Mouse (Mus musculus) hindbrain, embryonic 12.5 days (tissue): ENCODE results near the gene Coa4. TPM values are rescaled to one million over a fixed set of nuclear protein-coding genes. Genes with fewer than 3 reads are reported as not detected.
A peak's percentile ranks its signal among the peaks of the same experiment; 100 is the strongest.

ENCODE experiments used
- ATAC-seq: fragments of 200-750 bp; cut with Nextera tagmentation; 2 replicates; pipeline ENCODE4 v1.8.0; 2017; ENCODE audit warnings: moderate TSS enrichment; ENCODE audit not compliant: low FRiP score
- H3K27ac ChIP-seq: fragments of 300-500 bp; sonication (generic); 2 replicates; pipeline ENCODE4 v1.5.1; 2016; ENCODE audit warnings: mild to moderate bottlenecking
- H3K27me3 ChIP-seq: fragments of 300-500 bp; sonication (generic); 2 replicates; pipeline ENCODE4 v1.6.1; 2016; ENCODE audit warnings: mild to moderate bottlenecking
- H3K36me3 ChIP-seq: fragments of 300-500 bp; sonication (generic); 2 replicates; pipeline ENCODE4 v1.6.1; 2016; ENCODE audit warnings: mild to moderate bottlenecking
- H3K4me1 ChIP-seq: fragments of 300-500 bp; sonication (generic); 2 replicates; pipeline ENCODE4 v1.6.1; 2016
- H3K4me2 ChIP-seq: fragments of 300-500 bp; sonication (generic); replicated peaks from 2 replicates; pipeline ENCODE4 v1.6.1; 2016; ENCODE audit warnings: mild to moderate bottlenecking
- H3K4me3 ChIP-seq: fragments of 300-500 bp; sonication (generic); 2 replicates; pipeline ENCODE4 v1.5.1; 2016; ENCODE audit warnings: mild to moderate bottlenecking
- H3K9ac ChIP-seq: fragments of 300-500 bp; sonication (generic); 2 replicates; pipeline ENCODE4 v1.6.1; 2016; ENCODE audit warnings: mild to moderate bottlenecking, moderate library complexity
- H3K9me3 ChIP-seq: fragments of 300-500 bp; sonication (generic); replicated peaks from 2 replicates; pipeline ENCODE4 v1.6.1; 2016; ENCODE audit warnings: mild to moderate bottlenecking
- WGBS: fragments of 180-500 bp; shearing (Covaris S2); methylation state at CpG from one replicate; pipeline ENCODE4 v1.1.7; 2016; 5-methylcytosine and 5-hydroxymethylcytosine counted together
- polyA plus RNA-seq: library from polyadenylated mRNA; unstranded; fragments of >200 nt; fragmentation: Nextera tagmentation; extraction: Ambion mirVana; gene quantifications from 2 replicates; pipeline ENCODE4 v1.2.1, GENCODE M21; 2016

Gene Coa4
- polyA plus RNA-seq, 1 experiment from 2014 or later = 15.6 TPM

DNA sequence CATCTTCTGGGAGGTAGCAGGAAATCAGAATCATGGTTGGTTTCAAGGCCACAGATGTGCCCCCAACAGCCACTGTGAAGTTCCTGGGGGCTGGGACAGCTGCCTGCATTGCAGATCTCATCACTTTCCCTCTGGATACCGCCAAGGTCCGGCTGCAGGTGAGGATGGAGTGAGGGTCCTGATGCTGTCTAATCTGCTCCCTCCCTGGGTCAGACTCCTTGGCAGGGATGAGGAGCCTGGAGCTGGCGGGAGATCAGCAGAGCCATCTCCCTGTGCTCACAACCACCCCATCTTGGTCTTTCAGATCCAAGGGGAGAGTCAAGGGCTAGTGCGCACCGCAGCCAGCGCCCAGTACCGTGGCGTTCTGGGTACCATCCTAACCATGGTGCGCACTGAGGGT is 40.1 kb upstream of the Coa4 start:
- Histone ChIP-seq H3K4me2 (no peak overlapping the region), H3K4me1 (peaks cover 40% of the 10 kb centered on the region), H3K27ac (peak overlapping the region; percentile 25; the same call in 1 of the 2 replicates), H3K36me3 (peaks cover 15% of the 10 kb centered on the region; the same call in 1 of the 2 replicates), H3K4me3 (no peak overlapping the region), H3K27me3 (peaks cover 4% of the 10 kb centered on the region), H3K9me3 (no peaks in the 10 kb centered on the region), H3K9ac (no peak overlapping the region)
- no peak for ATAC-seq
- 95% methylated on average over 9 of the region's 9 CpGs for WGBS

GRCm38 (mm10) chr7:100497402-100497801 is 39.5 kb upstream of the Coa4 start:
- H3K4me3 ChIP-seq = no peak overlapping the region
- no peak overlapping the region for H3K4me2 ChIP-seq
- H3K27me3 ChIP-seq = peaks cover 4% of the 10 kb centered on the region
- H3K9ac ChIP-seq = no peak overlapping the region
- H3K36me3 ChIP-seq = peaks cover 15% of the 10 kb centered on the region; the same call in 1 of the 2 replicates
- H3K27ac ChIP-seq = no peak overlapping the region
- ATAC-seq = no peak
- H3K4me1 ChIP-seq = peaks cover 39% of the 10 kb centered on the region
- H3K9me3 ChIP-seq = no peaks in the 10 kb centered on the region
- whole genome bisulfite sequencing = 86% methylated on average over 4 of the region's 4 CpGs

- no peak overlapping the region for H3K4me3 ChIP-seq
- H3K36me3 ChIP-seq = peaks cover 15% of the 10 kb centered on the region; the same call in 1 of the 2 replicates
- 91% methylated on average over 13 of the region's 13 CpGs for WGBS
- no peak for ATAC-seq
- no peaks in the 10 kb centered on the region for H3K9me3 ChIP-seq
- no peak overlapping the region for H3K4me2 ChIP-seq
- H3K4me1 ChIP-seq = peaks cover 33% of the 10 kb centered on the region
- H3K9ac ChIP-seq = no peak overlapping the region
- H3K27ac ChIP-seq = no peak overlapping the region
- no peaks in the 10 kb centered on the region for H3K27me3 ChIP-seq
These were observed 38.9 kb upstream of the Coa4 start for GRCm38 (mm10) chr7:100497982-100498381.

DNA sequence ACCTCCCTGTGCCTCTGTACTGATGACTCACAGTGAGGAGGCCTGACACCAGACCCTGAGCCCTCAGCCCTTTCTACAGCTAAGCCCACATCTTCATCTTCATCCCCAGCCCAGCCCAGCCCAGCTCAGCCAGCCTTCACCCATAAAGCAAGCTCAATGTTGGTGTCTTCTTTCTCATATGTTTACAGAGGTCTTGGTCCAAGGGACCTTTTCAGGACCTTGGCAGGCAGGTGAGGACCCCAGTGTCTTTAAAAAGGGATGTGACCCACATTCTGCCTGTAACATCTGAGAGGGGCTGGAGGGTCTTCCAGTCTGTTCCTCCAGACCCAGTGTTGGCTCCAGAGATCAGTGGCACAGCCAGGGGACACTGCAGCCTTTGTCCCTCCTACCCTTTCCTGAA is 37.4 kb upstream of the Coa4 start:
- no peak overlapping the region for H3K27ac ChIP-seq
- H3K36me3 ChIP-seq = peaks cover 15% of the 10 kb centered on the region; the same call in 1 of the 2 replicates
- no peak overlapping the region for H3K4me3 ChIP-seq
- H3K27me3 ChIP-seq = no peaks in the 10 kb centered on the region
- no peaks in the 10 kb centered on the region for H3K9me3 ChIP-seq
- ATAC-seq = no peak
- H3K9ac ChIP-seq = no peak overlapping the region
- H3K4me1 ChIP-seq = peaks cover 18% of the 10 kb centered on the region
- H3K4me2 ChIP-seq = no peak overlapping the region

DNA sequence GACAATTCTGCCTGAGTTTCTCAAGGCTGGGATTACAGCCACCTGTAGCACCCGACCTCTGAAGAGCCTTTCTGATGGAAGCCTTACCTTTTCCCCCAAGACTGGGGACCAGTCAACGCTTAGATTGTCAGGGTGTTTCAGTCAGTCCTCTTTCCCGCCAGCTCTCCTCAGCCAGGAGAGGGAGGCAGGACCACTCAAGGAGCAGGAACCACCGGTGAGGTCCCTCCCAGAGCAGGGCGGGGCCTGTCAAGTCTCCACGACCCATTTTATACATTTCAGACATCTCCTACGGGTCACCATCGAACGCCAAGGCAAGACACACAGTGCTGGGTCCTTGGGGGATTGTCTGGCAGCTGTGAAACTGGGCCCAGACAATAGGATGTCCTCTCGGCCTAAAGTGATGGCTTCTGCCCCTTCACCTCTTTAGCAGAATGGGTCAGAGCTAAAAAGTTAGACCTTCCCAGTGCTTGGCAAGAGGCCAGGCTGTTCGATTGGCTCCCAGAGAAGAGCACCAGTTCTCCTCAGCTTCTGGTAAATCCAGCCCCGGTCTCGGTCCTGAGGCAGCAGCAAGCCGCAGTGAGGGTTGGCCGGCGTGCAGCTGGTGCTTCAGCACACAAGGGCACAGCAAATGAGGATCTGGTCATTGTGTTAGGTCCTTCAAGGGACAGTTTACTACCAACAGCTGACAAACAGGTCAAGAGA is 36.4 kb upstream of the Coa4 start:
- H3K9me3 ChIP-seq = no peaks in the 10 kb centered on the region
- H3K4me2 ChIP-seq = no peak overlapping the region
- ATAC-seq = no peak
- H3K4me1 ChIP-seq = peaks cover 10% of the 10 kb centered on the region
- H3K27ac ChIP-seq = no peak overlapping the region
- H3K36me3 ChIP-seq = peaks cover 15% of the 10 kb centered on the region; the same call in 1 of the 2 replicates
- no peak overlapping the region for H3K4me3 ChIP-seq
- no peak overlapping the region for H3K9ac ChIP-seq
- no peaks in the 10 kb centered on the region for H3K27me3 ChIP-seq
- WGBS = 68% methylated on average over 16 of the region's 16 CpGs

GRCm38 (mm10) chr7:100501027-100501843 is 35.6 kb upstream of the Coa4 start:
- Histone ChIP-seq H3K9ac (no peak overlapping the region), H3K27me3 (no peaks in the 10 kb centered on the region), H3K36me3 (peaks cover 15% of the 10 kb centered on the region; the same call in 1 of the 2 replicates), H3K4me2 (no peak overlapping the region), H3K27ac (no peak overlapping the region), H3K9me3 (no peaks in the 10 kb centered on the region), H3K4me3 (no peak overlapping the region), H3K4me1 (peaks cover 2% of the 10 kb centered on the region)
- no peak for ATAC-seq
- 72% methylated on average over 6 of the region's 6 CpGs for WGBS

GRCm38 (mm10) chr7:100501844-100502373 is 35.0 kb upstream of the Coa4 start:
- H3K36me3 ChIP-seq = peaks cover 12% of the 10 kb centered on the region; the same call in 1 of the 2 replicates
- no peaks in the 10 kb centered on the region for H3K27me3 ChIP-seq
- no peak overlapping the region for H3K9ac ChIP-seq
- no peak overlapping the region for H3K4me2 ChIP-seq
- no peak overlapping the region for H3K27ac ChIP-seq
- WGBS = 57% methylated on average over 2 of the region's 2 CpGs
- ATAC-seq = no peak
- H3K4me3 ChIP-seq = no peak overlapping the region
- H3K9me3 ChIP-seq = no peaks in the 10 kb centered on the region
- H3K4me1 ChIP-seq = no peaks in the 10 kb centered on the region

DNA sequence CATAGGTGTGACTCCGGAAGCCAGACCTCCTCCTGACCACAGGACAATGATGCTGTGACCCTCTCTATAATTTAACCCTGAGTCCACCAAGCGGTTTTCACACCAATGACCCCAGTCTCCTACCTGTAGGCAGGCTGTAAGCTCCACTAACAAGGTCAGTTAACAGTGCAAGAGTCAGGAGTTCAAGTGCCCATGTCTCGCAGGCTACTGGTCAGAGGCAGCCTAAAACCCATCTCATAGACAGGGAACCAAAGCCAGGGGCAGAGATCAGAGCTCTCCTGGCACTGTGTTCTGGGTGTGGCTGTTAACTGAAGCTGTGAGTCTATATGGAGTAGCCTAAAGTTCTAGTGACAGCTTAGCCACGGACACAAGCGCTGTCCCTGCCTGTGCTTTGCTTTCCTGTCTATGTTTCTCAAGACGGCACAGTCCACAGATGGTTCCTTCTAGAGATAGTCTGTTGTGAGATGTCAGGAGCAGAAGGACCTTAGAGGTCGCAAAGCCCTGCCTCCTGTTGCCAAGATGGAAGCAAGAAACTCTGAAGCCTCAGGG is 34.4 kb upstream of the Coa4 start:
- Histone ChIP-seq H3K27ac (no peak overlapping the region), H3K9me3 (no peaks in the 10 kb centered on the region), H3K27me3 (no peaks in the 10 kb centered on the region), H3K4me1 (no peaks in the 10 kb centered on the region), H3K9ac (no peak overlapping the region), H3K4me2 (no peak overlapping the region), H3K4me3 (no peak overlapping the region), H3K36me3 (peaks cover 12% of the 10 kb centered on the region; the same call in 1 of the 2 replicates)
- 83% methylated on average over 7 of the region's 7 CpGs for WGBS
- ATAC-seq = no peak

DNA sequence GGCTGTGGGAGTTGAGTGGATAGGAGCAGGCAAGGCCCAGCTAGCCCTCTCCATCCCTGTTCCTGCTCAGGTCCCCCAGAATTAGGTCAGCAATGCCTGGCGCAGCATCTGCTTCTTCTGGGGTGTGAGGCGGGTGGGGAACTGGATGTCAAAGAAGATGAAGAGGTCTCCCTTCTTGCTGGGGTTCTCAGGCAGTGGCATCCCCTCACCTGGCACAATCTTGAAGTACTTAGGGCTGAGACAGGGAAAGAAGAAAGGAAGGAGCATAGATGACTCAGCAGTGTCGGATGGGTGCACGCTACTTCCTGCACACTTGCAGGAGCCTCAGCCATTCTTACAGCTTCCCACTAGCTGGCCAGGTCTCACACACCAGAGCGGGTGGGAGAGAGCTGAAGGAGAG is 33.8 kb upstream of the Coa4 start:
- ATAC-seq = no peak
- Histone ChIP-seq H3K4me3 (no peak overlapping the region), H3K9me3 (no peaks in the 10 kb centered on the region), H3K9ac (no peak overlapping the region), H3K27me3 (no peaks in the 10 kb centered on the region), H3K27ac (no peak overlapping the region), H3K4me1 (no peaks in the 10 kb centered on the region), H3K4me2 (no peak overlapping the region), H3K36me3 (peaks cover 6% of the 10 kb centered on the region; the same call in 1 of the 2 replicates)
- WGBS = 89% methylated on average over 5 of the region's 5 CpGs

DNA sequence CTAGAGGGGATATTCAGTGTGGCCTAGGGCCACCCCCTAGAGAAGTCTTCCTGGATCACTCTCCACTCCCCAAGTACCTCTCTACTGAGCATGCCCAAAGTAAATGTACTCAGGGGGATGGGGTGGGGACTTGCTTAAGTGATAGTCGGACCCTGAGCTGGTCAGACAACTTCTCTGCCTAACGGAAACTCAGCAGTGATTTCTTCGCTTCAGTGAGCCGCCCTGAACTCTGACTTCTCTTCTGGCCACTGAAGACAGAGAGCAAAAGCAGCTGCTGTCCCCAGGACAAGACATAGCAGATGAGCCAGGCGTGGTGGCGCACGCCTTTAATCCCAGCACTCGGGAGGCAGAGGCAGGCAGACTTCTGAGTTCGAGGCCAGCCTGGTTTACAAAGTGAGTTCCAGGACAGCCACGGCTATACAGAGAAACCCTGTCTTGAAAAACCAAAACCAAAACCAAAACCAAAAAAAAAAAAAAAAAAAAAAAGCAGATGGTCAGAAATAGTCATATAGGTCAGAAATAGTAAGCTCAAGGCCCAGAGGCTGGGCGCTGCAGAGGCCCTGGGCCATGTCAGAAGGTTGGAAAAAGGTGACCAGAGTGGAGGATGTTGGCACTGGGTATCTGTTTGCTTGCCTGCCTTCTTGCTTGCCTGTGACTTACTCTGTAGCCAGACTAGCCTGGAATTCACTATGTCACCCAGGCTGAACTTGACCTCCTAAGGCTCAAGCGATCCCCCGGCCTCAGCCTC is 32.0 kb upstream of the Coa4 start:
- no peaks in the 10 kb centered on the region for H3K27me3 ChIP-seq

DNA sequence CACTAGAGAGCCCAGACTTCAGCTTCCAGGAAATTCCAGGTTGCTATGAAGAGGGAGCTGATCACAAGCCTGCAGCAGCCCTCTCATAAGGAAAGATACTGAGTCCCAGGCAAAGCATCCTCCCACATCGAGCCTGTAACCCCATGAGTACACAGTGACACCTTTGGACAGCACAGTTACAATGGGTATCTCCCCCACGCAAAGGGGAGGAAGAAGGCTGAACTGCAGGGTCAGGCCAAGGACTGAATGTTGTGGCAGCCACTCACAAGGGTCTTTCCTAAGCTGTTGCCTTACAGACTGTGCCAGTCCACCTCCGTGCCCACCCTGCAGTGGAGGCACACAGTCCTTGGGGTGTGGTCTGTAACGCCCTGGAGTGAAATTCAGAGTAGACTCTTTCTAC is 30.4 kb upstream of the Coa4 start:
- no peak for ATAC-seq
- Histone ChIP-seq H3K4me3 (no peak overlapping the region), H3K9ac (no peak overlapping the region), H3K36me3 (no peaks in the 10 kb centered on the region), H3K4me1 (no peaks in the 10 kb centered on the region), H3K27ac (no peak overlapping the region), H3K4me2 (no peak overlapping the region), H3K9me3 (no peaks in the 10 kb centered on the region), H3K27me3 (no peaks in the 10 kb centered on the region)
- WGBS = 78% methylated on average over 4 of the region's 4 CpGs

More for the DNA sequence above, 32.0 kb upstream of the Coa4 start:
- Histone ChIP-seq H3K9ac (no peak overlapping the region), H3K27ac (no peak overlapping the region), H3K36me3 (no peaks in the 10 kb centered on the region), H3K4me1 (no peaks in the 10 kb centered on the region), H3K4me3 (no peak overlapping the region), H3K9me3 (no peaks in the 10 kb centered on the region), H3K4me2 (no peak overlapping the region)
- no peak for ATAC-seq
- 84% methylated on average over 13 of the region's 13 CpGs for WGBS

- H3K4me2 ChIP-seq = no peak overlapping the region
- H3K9ac ChIP-seq = no peak overlapping the region
- H3K27ac ChIP-seq = no peak overlapping the region
- no peak for ATAC-seq
- H3K36me3 ChIP-seq = no peaks in the 10 kb centered on the region
- no peaks in the 10 kb centered on the region for H3K27me3 ChIP-seq
- H3K4me3 ChIP-seq = no peak overlapping the region
- WGBS = 77% methylated on average over 3 of the region's 3 CpGs
- no peaks in the 10 kb centered on the region for H3K9me3 ChIP-seq
- H3K4me1 ChIP-seq = no peaks in the 10 kb centered on the region
These were observed 28.2 kb upstream of the Coa4 start for GRCm38 (mm10) chr7:100508670-100509069.
